Mouse (Mus musculus): Measurements from ENCODE around the gene Olfr202. TPM values are rescaled to one million over a fixed set of nuclear protein-coding genes. Genes with fewer than 3 reads are reported as not detected.
"Not testable (repeated sequence)": the region's sequence is repeated elsewhere in the genome, so short reads cannot be mapped to it uniquely, and the experiment has no call there.

Gene Olfr202
- polyA plus RNA-seq, 1 experiment from 2014 or later = not detected

- H3K4me1 ChIP-seq (ENCODE audit: control insufficient read depth, insufficient read depth, low read length); H3K36me3 ChIP-seq (replicated peaks; ENCODE audit: control insufficient read depth, insufficient read depth, low read depth, low read length); H3K4me3 ChIP-seq (ENCODE audit: low read depth, low read length); H3K27me3 ChIP-seq (ENCODE audit: control insufficient read depth, insufficient read depth, low read length); ATAC-seq (replicated peaks; ENCODE audit: insufficient number of reproducible peaks, low FRiP score, low TSS enrichment, low read depth); H3K9ac ChIP-seq (replicated peaks; ENCODE audit: low read length); DNase-seq (ENCODE audit: low spot score); H3K9me3 ChIP-seq (replicated peaks; ENCODE audit: control insufficient read depth, low read length); H3K4me2 ChIP-seq (ENCODE audit: low read depth, low read length); H3K27ac ChIP-seq (replicated peaks; ENCODE audit: low read depth, low read length): not testable (repeated sequence)
- 89% methylated on average over 4 of the region's 4 CpGs for WGBS
Observed at GRCm38 (mm10) chr16:59272532-59272931, 14.1 kb downstream of the Olfr202 start, which contains the start of gene Olfr201. Olfr201 (minus strand) TSS chr16:59272632.

- not testable (repeated sequence) for H3K9ac ChIP-seq (replicated peaks; ENCODE audit: low read length); H3K4me1 ChIP-seq (ENCODE audit: control insufficient read depth, insufficient read depth, low read length); H3K9me3 ChIP-seq (replicated peaks; ENCODE audit: control insufficient read depth, low read length); H3K4me3 ChIP-seq (ENCODE audit: low read depth, low read length); ATAC-seq (replicated peaks; ENCODE audit: insufficient number of reproducible peaks, low FRiP score, low TSS enrichment, low read depth); H3K27ac ChIP-seq (replicated peaks; ENCODE audit: low read depth, low read length); H3K36me3 ChIP-seq (replicated peaks; ENCODE audit: control insufficient read depth, insufficient read depth, low read depth, low read length); DNase-seq (ENCODE audit: low spot score); H3K4me2 ChIP-seq (ENCODE audit: low read depth, low read length); H3K27me3 ChIP-seq (ENCODE audit: control insufficient read depth, insufficient read depth, low read length)
- WGBS = 76% methylated on average over 4 of the region's 4 CpGs
Observed at GRCm38 (mm10) chr16:59269097-59269496, 17.5 kb downstream of the Olfr202 start.

GRCm38 (mm10) chr16:59249684-59250083, 36.9 kb downstream of the Olfr202 start:
- H3K27me3 ChIP-seq (ENCODE audit: control insufficient read depth, insufficient read depth, low read length) = no peaks in the 10 kb centered on the region
- no peak overlapping the region for H3K27ac ChIP-seq (replicated peaks; ENCODE audit: low read depth, low read length)
- ATAC-seq (replicated peaks; ENCODE audit: insufficient number of reproducible peaks, low FRiP score, low TSS enrichment, low read depth) (no peak), DNase-seq (ENCODE audit: low spot score) (no peak)
- H3K9me3 ChIP-seq (replicated peaks; ENCODE audit: control insufficient read depth, low read length) = no peaks in the 10 kb centered on the region
- H3K4me3 ChIP-seq (ENCODE audit: low read depth, low read length) = no peak overlapping the region
- no peaks in the 10 kb centered on the region for H3K36me3 ChIP-seq (replicated peaks; ENCODE audit: control insufficient read depth, insufficient read depth, low read depth, low read length)
- no peaks in the 10 kb centered on the region for H3K4me1 ChIP-seq (ENCODE audit: control insufficient read depth, insufficient read depth, low read length)
- H3K4me2 ChIP-seq (ENCODE audit: low read depth, low read length) = no peak overlapping the region
- no peak overlapping the region for H3K9ac ChIP-seq (replicated peaks; ENCODE audit: low read length)
- WGBS = 88% methylated on average over 17 of the region's 17 CpGs

Other genes starting within 250 kb of the Olfr202 start
- gene Olfr187, start 247.0 kb downstream of the Olfr202 start, polyA plus RNA-seq (2014; fragmentation: Nextera tagmentation; extraction: Ambion mirVana) = not detected in 2 replicates
- gene Olfr190, start 208.8 kb downstream of the Olfr202 start, polyA plus RNA-seq (2014; fragmentation: Nextera tagmentation; extraction: Ambion mirVana) = not detected in 2 replicates
- not detected in 2 replicates for gene Olfr191, start 197.0 kb downstream of the Olfr202 start, polyA plus RNA-seq (2014; fragmentation: Nextera tagmentation; extraction: Ambion mirVana)
- gene Olfr193, start 174.9 kb downstream of the Olfr202 start, polyA plus RNA-seq (2014; fragmentation: Nextera tagmentation; extraction: Ambion mirVana) = not detected in 2 replicates
- not detected in 2 replicates for gene Olfr194, start 165.7 kb downstream of the Olfr202 start, polyA plus RNA-seq (2014; fragmentation: Nextera tagmentation; extraction: Ambion mirVana)
- not detected in 2 replicates for gene Olfr195, start 139.7 kb downstream of the Olfr202 start, polyA plus RNA-seq (2014; fragmentation: Nextera tagmentation; extraction: Ambion mirVana)
- not detected in 2 replicates for gene Olfr196, start 116.3 kb downstream of the Olfr202 start, polyA plus RNA-seq (2014; fragmentation: Nextera tagmentation; extraction: Ambion mirVana)
- not detected in 2 replicates for gene Olfr198, start 83.3 kb downstream of the Olfr202 start, polyA plus RNA-seq (2014; fragmentation: Nextera tagmentation; extraction: Ambion mirVana)
- gene Olfr199, start 67.0 kb downstream of the Olfr202 start, polyA plus RNA-seq (2014; fragmentation: Nextera tagmentation; extraction: Ambion mirVana) = not detected in 2 replicates
- gene Olfr201, start 14.2 kb downstream of the Olfr202 start, polyA plus RNA-seq (2014; fragmentation: Nextera tagmentation; extraction: Ambion mirVana) = not detected in 2 replicates
- not detected in 2 replicates for gene Olfr203, start 12.1 kb upstream of the Olfr202 start, polyA plus RNA-seq (2014; fragmentation: Nextera tagmentation; extraction: Ambion mirVana)
- not detected in 2 replicates for gene Olfr204, start 31.5 kb upstream of the Olfr202 start, polyA plus RNA-seq (2014; fragmentation: Nextera tagmentation; extraction: Ambion mirVana)
- gene Olfr205, start 44.3 kb upstream of the Olfr202 start, polyA plus RNA-seq (2014; fragmentation: Nextera tagmentation; extraction: Ambion mirVana) = not detected in 2 replicates
- not detected in 2 replicates for gene Olfr206, start 62.5 kb upstream of the Olfr202 start, polyA plus RNA-seq (2014; fragmentation: Nextera tagmentation; extraction: Ambion mirVana)
- gene Olfr209, start 77.2 kb upstream of the Olfr202 start, polyA plus RNA-seq (2014; fragmentation: Nextera tagmentation; extraction: Ambion mirVana) = not detected in 2 replicates
- 0.20 and 0.22 TPM in 2 replicates for gene Gabrr3, start 120.5 kb upstream of the Olfr202 start, polyA plus RNA-seq (2014; fragmentation: Nextera tagmentation; extraction: Ambion mirVana)
- 34.2 and 35.3 TPM in 2 replicates for gene Riox2, start 185.0 kb upstream of the Olfr202 start, polyA plus RNA-seq (2014; fragmentation: Nextera tagmentation; extraction: Ambion mirVana)